Mouse (Mus musculus): ENCODE data around the gene Olfr661.

Gene Olfr661

GRCm38 (mm10) chr7:104686201-104686600 lies at the start of gene Olfr661:
Gene Olfr661 (plus strand): TSS chr7:104686501.
- no peak within 1 kb of the TSS for H3K4me3 ChIP-seq (replicated peaks; ENCODE audit: low read length)
- H3K9me3 ChIP-seq (ENCODE audit: low read length), result no peaks in the 10 kb centered on the region
- TF ChIP-seq CTCF (conservative IDR thresholded peaks at IDR 0.05; ENCODE audit: low read length), result no peak
- no peak for TF ChIP-seq POU5F1 (IDR thresholded peaks at IDR 0.05; ENCODE audit: borderline replicate concordance, low read length)
- TF ChIP-seq NANOG (IDR thresholded peaks at IDR 0.05; ENCODE audit: borderline replicate concordance, low read length), result no peak
- no peaks in the 10 kb centered on the region for H3K27me3 ChIP-seq (ENCODE audit: insufficient read depth, low read length)
- H3K4me1 ChIP-seq (replicated peaks; ENCODE audit: low read depth, low read length), result no peaks in the 10 kb centered on the region
- no peaks in the 10 kb centered on the region for H3K36me3 ChIP-seq (ENCODE audit: insufficient read depth, low read length)

GRCm38 (mm10) chr7:104646841-104647482 lies 39.3 kb upstream of the Olfr661 start, which contains the start of gene Olfr658:
Gene Olfr658 (minus strand): TSS chr7:104647305.
- TF ChIP-seq CTCF (conservative IDR thresholded peaks at IDR 0.05; ENCODE audit: low read length) (peak; percentile 23; the same call in 1 of the 2 replicates), POU5F1 (IDR thresholded peaks at IDR 0.05; ENCODE audit: borderline replicate concordance, low read length) (no peak)
- no peaks in the 10 kb centered on the region for H3K4me1 ChIP-seq (replicated peaks; ENCODE audit: low read depth, low read length)
- peak within 1 kb of the TSS; percentile 71 for H3K4me3 ChIP-seq (replicated peaks; ENCODE audit: low read length)

GRCm38 (mm10) chr7:104666453-104666852 lies 19.8 kb upstream of the Olfr661 start, which contains the start of gene Olfr659:
Gene Olfr659 (plus strand): TSS chr7:104666753.
- no peak for TF ChIP-seq NANOG (IDR thresholded peaks at IDR 0.05; ENCODE audit: borderline replicate concordance, low read length)
- TF ChIP-seq POU5F1 (IDR thresholded peaks at IDR 0.05; ENCODE audit: borderline replicate concordance, low read length), result no peak
- TF ChIP-seq CTCF (conservative IDR thresholded peaks at IDR 0.05; ENCODE audit: low read length), result no peak
- H3K36me3 ChIP-seq (ENCODE audit: insufficient read depth, low read length), result no peaks in the 10 kb centered on the region

More at GRCm38 (mm10) chr7:104646841-104647482, 39.3 kb upstream of the Olfr661 start, which contains the start of gene Olfr658:
- Histone ChIP-seq H3K9me3 (ENCODE audit: low read length) (no peaks in the 10 kb centered on the region), H3K27me3 (ENCODE audit: insufficient read depth, low read length) (no peaks in the 10 kb centered on the region), H3K36me3 (ENCODE audit: insufficient read depth, low read length) (no peaks in the 10 kb centered on the region)

More at GRCm38 (mm10) chr7:104666453-104666852, 19.8 kb upstream of the Olfr661 start, which contains the start of gene Olfr659:
- no peaks in the 10 kb centered on the region for H3K9me3 ChIP-seq (ENCODE audit: low read length)
- no peak within 1 kb of the TSS for H3K4me3 ChIP-seq (replicated peaks; ENCODE audit: low read length)
- no peaks in the 10 kb centered on the region for H3K4me1 ChIP-seq (replicated peaks; ENCODE audit: low read depth, low read length)
- no peaks in the 10 kb centered on the region for H3K27me3 ChIP-seq (ENCODE audit: insufficient read depth, low read length)

All from E14TG2a.4 (cell line).